Mouse (Mus musculus): ENCODE data around the gene Adora1.

- no peak for TF ChIP-seq CTCF (IDR thresholded peaks at IDR 0.05; ENCODE audit: insufficient read depth, low read length)
- TF ChIP-seq POLR2A (IDR thresholded peaks at IDR 0.05; ENCODE audit: borderline replicate concordance, extremely low read depth, low read depth, low read length): no peak
These were observed 71.8 kb downstream of the Adora1 start for GRCm38 (mm10) chr1:134163476-134163875.
